Mouse (Mus musculus) hindbrain, embryonic 14.5 days (tissue): ENCODE results near the gene Bpifb6. TPM values are rescaled to one million over a fixed set of nuclear protein-coding genes. Genes with fewer than 3 reads are reported as not detected.

ENCODE experiments used
- ATAC-seq: fragments of 200-750 bp; cut with Nextera tagmentation; 2 replicates; pipeline ENCODE4 v1.8.0; 2017; ENCODE audit warnings: moderate number of reproducible peaks, mild to moderate bottlenecking, moderate TSS enrichment, moderate library complexity; ENCODE audit not compliant: low FRiP score
- DNase-seq: peaks from one replicate; pipeline ENCODE4 v3.0.0-alpha.2; 2015; ENCODE audit warnings: low spot score
- H3K27ac ChIP-seq: fragments of 300-500 bp; sonication (generic); 2 replicates; pipeline ENCODE4 v1.5.1; 2014; ENCODE audit warnings: mild to moderate bottlenecking, moderate library complexity
- H3K27me3 ChIP-seq: fragments of 300-500 bp; sonication (generic); 2 replicates; pipeline ENCODE4 v1.6.1; 2014; ENCODE audit warnings: mild to moderate bottlenecking, low read length, mixed read lengths; ENCODE audit not compliant: control insufficient read depth, insufficient read depth
- H3K36me3 ChIP-seq: fragments of 300-500 bp; sonication (generic); replicated peaks from 2 replicates; pipeline ENCODE4 v1.6.1; 2014; ENCODE audit not compliant: control insufficient read depth, insufficient read depth
- H3K4me1 ChIP-seq: fragments of 300-500 bp; sonication (generic); replicated peaks from 2 replicates; pipeline ENCODE4 v1.6.1; 2014; ENCODE audit warnings: antibody characterized with exemption, low read length, mixed read lengths; ENCODE audit not compliant: control insufficient read depth, insufficient read depth
- H3K4me2 ChIP-seq: fragments of 300-500 bp; sonication (generic); replicated peaks from 2 replicates; pipeline ENCODE4 v1.6.1; 2014; ENCODE audit warnings: mild to moderate bottlenecking, moderate library complexity
- H3K4me3 ChIP-seq: fragments of 300-500 bp; sonication (generic); replicated peaks from 2 replicates; pipeline ENCODE4 v1.5.1; 2014; ENCODE audit warnings: mild to moderate bottlenecking, low read length
- H3K9ac ChIP-seq: fragments of 300-500 bp; sonication (generic); 2 replicates; pipeline ENCODE4 v1.6.1; 2014
- H3K9me3 ChIP-seq: fragments of 300-500 bp; sonication (generic); 2 replicates; pipeline ENCODE4 v1.6.1; 2016; ENCODE audit warnings: low read length; ENCODE audit not compliant: control insufficient read depth
- WGBS: fragments of 180-500 bp; shearing (Covaris S2); extraction: QIAGEN DNeasy Blood & Tissue Kit; methylation state at CpG from one replicate; pipeline ENCODE4 v1.1.7; 2014; 5-methylcytosine and 5-hydroxymethylcytosine counted together
- polyA plus RNA-seq: library from polyadenylated mRNA; unstranded; fragments of >200 nt; fragmentation: Nextera tagmentation; extraction: Ambion mirVana; gene quantifications from 2 replicates; pipeline ENCODE4 v1.2.1, GENCODE M21; 2014

The Bpifb6 gene
- polyA plus RNA-seq, 1 experiment from 2014 or later, result not detected

GRCm38 (mm10) chr2:153943537-153943936 lies 43.3 kb downstream of the Bpifb6 start:
- Histone ChIP-seq H3K36me3 (no peaks in the 10 kb centered on the region), H3K4me1 (no peaks in the 10 kb centered on the region), H3K27ac (no peak overlapping the region), H3K4me2 (no peak overlapping the region), H3K4me3 (no peak overlapping the region), H3K9me3 (no peaks in the 10 kb centered on the region), H3K9ac (no peak overlapping the region), H3K27me3 (no peaks in the 10 kb centered on the region)
- ATAC-seq (no peak), DNase-seq (peak; percentile 64)
- WGBS, result 47% methylated on average over 3 of the region's 3 CpGs

- H3K27me3 ChIP-seq, result no peaks in the 10 kb centered on the region
- WGBS, result 83% methylated on average over 8 of the region's 8 CpGs
- ATAC-seq (no peak), DNase-seq (no peak)
- H3K9me3 ChIP-seq, result no peaks in the 10 kb centered on the region
- H3K4me2 ChIP-seq, result no peak overlapping the region
- no peak overlapping the region for H3K27ac ChIP-seq
- H3K4me1 ChIP-seq, result no peaks in the 10 kb centered on the region
- H3K36me3 ChIP-seq, result no peaks in the 10 kb centered on the region
- no peak overlapping the region for H3K4me3 ChIP-seq
- no peak overlapping the region for H3K9ac ChIP-seq
These were observed 44.4 kb downstream of the Bpifb6 start for GRCm38 (mm10) chr2:153944567-153944966.

- DNase-seq (peak; percentile 84), ATAC-seq (no peak)
- Histone ChIP-seq H3K4me1 (no peaks in the 10 kb centered on the region), H3K9me3 (no peaks in the 10 kb centered on the region), H3K4me3 (no peak overlapping the region), H3K9ac (no peak overlapping the region), H3K27ac (no peak overlapping the region), H3K27me3 (no peaks in the 10 kb centered on the region), H3K36me3 (no peaks in the 10 kb centered on the region), H3K4me2 (no peak overlapping the region)
- WGBS, result 28% methylated on average over 6 of the region's 6 CpGs
These were observed 52.7 kb downstream of the Bpifb6 start for GRCm38 (mm10) chr2:153952897-153953296.

- no peak overlapping the region for H3K9ac ChIP-seq
- H3K9me3 ChIP-seq, result no peaks in the 10 kb centered on the region
- H3K27me3 ChIP-seq, result no peaks in the 10 kb centered on the region
- H3K4me3 ChIP-seq, result no peak overlapping the region
- DNase-seq (peak; percentile 56), ATAC-seq (no peak)
- no peak overlapping the region for H3K27ac ChIP-seq
- peak overlapping the region; percentile 25; the same call in 1 of the 2 replicates for H3K4me2 ChIP-seq
- no peaks in the 10 kb centered on the region for H3K4me1 ChIP-seq
- no peaks in the 10 kb centered on the region for H3K36me3 ChIP-seq
- WGBS, result 6% methylated on average over 6 of the region's 6 CpGs
These were observed 53.6 kb downstream of the Bpifb6 start for GRCm38 (mm10) chr2:153953836-153954235.

Other genes starting within 250 kb of the Bpifb6 start
- 0.12 and 0.14 TPM in 2 replicates for gene Dnmt3c, start 203.7 kb upstream of the Bpifb6 start, polyA plus RNA-seq
- 394 and 421 TPM in 2 replicates for gene Mapre1, start 159.1 kb upstream of the Bpifb6 start, polyA plus RNA-seq
- not detected in 2 replicates for gene Efcab8, start 120.5 kb upstream of the Bpifb6 start, polyA plus RNA-seq
- not detected in 2 replicates for gene Sun5, start 29.3 kb upstream of the Bpifb6 start, polyA plus RNA-seq
- gene Bpifb2, start 25.3 kb upstream of the Bpifb6 start, polyA plus RNA-seq, result not detected in 2 replicates
- not detected in 2 replicates for gene Bpifb3, start 17.8 kb downstream of the Bpifb6 start, polyA plus RNA-seq
- not detected in 2 replicates for gene Bpifb4, start 37.8 kb downstream of the Bpifb6 start, polyA plus RNA-seq
- gene Bpifa6, start 74.6 kb downstream of the Bpifb6 start, polyA plus RNA-seq, result not detected in 2 replicates
- gene Bpifa2, start 107.9 kb downstream of the Bpifb6 start, polyA plus RNA-seq, result not detected in 2 replicates
- gene Bpifa3, start 229.9 kb downstream of the Bpifb6 start, polyA plus RNA-seq, result not detected in 2 replicates
- gene Bpifa1, start 242.5 kb downstream of the Bpifb6 start, polyA plus RNA-seq, result not detected in 2 replicates